Mouse (Mus musculus): ENCODE data around the gene Grik4.

Grik4 gene

DNA sequence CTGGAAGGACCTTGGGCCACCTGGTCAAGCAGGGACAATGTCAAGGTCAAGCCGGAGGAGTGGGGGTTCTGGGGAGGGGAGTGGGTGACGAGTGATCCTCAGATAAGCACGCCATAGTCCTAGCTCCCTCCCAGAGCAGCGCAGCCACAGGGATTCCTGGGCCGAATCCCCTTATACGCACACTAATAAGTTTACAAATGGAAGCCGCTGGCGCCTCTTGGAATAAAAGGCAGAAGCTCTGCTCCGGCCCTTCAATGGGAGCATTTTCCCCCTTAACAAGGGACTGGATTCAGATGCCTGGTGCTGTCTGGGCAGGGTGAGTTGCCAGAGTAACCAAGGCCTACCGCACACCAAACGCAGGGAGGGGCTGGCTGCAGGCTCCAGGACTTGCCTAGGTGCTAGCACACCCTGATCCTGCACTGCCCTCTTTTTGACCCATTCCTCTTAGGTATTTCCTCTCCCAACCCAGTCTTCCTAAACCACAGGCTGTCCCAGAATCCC, 46.2 kb downstream of the Grik4 start:
- no peak for DNase-seq (ENCODE audit: low spot score in 2 of 2)

DNA sequence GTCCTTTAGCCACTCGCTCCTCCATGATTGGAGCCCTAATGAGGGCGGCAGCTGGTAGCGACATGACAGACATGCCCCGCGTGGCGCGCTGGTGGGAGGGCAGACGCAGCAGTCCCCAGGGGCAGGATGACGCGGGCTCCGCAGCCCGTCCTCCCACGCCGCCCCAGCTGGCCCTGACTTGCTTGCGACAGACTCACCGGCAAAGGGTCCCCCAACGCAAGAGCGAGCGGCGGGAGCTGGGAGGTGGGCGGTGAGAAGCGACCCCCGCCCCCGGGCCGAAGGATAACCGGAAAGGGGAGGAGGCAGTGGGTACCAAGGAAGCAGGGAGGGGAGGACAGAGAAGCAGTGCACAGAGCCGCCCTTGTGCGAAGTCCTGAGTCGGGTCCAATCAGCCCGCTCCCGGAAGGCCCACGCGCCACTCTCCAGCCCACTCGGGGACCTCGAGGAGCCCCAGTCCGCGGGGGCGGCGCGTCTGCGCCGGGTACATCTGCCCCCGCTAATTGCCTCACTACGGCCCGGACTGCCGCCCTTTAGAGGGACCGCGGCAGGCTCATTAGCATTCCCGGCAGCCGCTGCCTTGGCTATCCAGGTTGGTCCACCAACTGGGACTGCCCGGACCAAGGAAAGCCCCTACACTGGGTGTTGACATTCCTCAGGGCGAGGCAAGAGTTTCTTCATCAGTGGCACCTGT, 46.8 kb downstream of the Grik4 start:
- DNase-seq (ENCODE audit: low spot score in 2 of 2), result peak in 1 of 2 experiments; percentile 7

DNA sequence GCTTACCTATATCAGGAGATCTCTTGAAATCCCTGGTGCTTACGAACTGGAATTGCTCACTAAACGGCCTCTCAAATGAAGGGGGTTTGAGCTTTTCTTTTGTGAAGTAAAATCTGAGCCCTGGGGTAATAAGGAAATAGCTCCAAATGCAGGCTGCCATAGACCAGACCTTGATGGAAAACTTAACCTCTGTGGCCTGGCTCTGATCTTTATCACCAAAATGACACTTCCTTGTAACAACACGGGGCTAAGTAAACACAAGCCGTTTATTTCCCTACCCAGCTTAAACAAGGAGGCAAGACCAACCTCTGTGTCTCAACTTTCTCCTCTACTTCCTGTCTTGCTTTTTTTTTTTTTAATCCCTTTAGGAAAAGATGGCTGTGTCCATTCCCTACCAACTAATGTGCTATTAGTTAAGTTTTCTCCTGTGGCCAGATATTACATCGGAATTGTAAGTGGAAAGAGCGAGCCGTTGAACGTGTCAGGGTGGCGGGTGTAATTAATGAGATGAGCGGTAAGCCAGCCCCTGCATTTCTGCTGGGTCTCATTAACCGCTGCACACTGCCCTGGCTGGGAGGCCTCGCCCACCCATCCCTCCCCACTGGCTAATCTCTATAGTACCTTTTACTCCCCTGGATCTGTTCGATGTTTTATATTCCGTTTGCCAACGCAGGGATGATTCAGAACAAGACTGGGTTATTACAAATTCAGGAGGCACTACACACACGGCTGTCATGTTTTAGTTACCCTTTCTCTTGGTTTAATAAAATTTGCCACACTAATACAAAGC, 47.7 kb downstream of the Grik4 start:
- DNase-seq (ENCODE audit: low spot score in 2 of 2), result no peak

DNA sequence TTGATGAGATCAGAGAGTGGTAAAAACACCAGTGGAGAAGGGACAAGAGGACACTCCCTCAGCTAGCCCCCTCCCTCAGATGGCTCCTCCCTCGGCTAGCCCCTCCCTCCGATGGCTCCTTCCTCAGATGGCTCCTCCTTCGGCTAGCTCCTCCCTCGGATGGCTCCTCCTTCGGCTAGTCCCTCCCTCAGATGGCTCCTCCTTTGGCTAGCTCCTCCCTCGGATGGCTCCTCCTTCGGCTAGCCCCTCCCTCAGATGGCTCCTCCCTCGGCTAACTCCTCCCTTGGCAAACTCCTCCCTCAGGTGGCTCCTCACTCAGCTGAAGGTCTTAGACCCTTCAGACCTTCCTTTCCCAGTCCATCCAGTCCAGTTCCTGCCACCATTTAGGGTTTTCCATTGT, 51.5 kb downstream of the Grik4 start:
- DNase-seq (ENCODE audit: low spot score in 2 of 2), result no peak

DNA sequence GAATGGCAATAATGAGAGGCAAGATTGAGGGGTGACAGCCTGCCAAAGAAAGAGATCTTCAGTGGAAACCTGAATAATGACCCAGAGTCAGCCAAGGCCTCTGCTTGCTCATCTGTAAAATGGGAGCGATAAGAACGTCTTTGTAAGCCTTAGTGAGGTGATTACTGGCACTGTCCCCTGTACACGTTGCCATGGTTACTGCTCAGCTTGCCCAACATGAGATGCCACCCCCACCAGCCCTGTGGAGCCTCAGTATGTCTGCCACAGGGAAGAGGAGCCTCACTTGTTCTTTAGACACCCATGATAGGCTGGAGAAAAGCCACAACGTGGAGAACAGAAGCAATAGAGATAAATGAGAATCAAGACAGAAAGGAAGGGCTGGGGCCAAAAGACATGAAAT, 56.4 kb downstream of the Grik4 start:
- no peak for DNase-seq (ENCODE audit: low spot score in 2 of 2)

DNA sequence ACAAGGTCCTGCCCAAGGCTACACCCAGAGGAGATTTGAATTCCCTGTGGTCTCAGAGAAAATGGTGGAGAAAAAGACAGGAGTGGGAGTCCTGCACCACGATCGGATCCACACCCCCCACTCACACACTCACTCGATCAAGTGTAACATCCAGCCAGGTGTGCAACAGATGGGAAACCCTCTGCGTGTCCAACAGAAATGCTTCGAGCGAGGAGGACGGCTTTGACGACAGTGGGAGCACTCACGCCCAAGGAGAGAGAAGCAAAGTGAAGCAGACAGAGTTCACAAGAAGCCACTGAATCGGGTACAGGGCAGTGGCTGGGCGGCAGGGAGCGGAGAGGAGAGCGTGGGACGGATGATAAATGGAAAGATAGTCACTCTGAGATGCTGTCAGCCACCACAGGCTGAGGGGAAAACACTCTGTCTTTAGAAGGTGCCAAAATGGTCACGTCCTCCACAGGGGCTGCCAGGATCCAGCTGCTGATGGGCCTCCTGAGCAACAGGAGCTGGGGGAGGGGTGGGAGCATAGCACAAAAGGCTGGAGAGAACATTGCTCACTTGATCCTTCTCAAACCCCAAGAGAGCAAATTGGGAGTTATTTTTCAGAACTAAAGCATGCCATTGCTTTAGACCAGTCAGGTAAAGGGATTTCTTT, 58.1 kb downstream of the Grik4 start:
- no peak for DNase-seq (ENCODE audit: low spot score in 2 of 2)

DNA sequence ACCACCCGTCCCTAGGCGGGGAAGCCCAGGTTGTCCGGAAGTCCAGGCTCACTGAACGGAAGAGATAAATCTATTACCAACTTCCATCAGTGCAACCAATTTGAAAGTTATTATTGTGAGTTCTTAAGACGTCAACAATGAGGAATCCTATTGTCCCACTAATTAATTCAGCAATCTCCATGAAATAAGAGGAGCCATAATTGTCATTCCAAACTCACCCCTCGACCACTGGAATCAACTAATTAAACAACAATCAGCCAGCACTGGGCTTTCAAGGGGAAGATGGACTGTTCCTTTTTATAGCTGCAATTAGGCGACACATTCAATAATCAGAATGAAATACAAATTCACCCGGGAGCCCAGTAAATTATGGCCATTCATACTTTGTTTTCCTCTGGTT, 58.7 kb downstream of the Grik4 start:
- DNase-seq (ENCODE audit: low spot score in 2 of 2), result no peak

DNA sequence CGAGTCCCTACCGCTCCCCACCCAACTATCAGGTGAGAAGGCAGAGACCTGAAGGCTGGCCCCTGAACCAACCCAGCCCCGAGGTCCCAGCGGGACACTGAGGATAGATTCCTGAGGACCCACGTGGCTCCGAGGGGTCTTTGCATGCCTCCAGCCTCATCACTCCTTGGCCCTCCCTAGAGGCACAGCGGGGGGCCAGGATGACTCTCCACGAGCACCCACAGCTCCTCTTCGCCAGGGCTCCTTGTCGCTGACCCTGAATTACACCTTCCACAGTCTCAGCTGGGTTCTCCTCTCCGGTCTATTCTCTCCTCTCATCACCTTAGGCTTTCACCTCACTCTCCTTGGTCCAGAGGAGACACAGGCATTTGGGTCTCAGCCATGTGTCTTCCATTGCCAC, 59.2 kb downstream of the Grik4 start:
- DNase-seq (ENCODE audit: low spot score in 2 of 2), result no peak

DNA sequence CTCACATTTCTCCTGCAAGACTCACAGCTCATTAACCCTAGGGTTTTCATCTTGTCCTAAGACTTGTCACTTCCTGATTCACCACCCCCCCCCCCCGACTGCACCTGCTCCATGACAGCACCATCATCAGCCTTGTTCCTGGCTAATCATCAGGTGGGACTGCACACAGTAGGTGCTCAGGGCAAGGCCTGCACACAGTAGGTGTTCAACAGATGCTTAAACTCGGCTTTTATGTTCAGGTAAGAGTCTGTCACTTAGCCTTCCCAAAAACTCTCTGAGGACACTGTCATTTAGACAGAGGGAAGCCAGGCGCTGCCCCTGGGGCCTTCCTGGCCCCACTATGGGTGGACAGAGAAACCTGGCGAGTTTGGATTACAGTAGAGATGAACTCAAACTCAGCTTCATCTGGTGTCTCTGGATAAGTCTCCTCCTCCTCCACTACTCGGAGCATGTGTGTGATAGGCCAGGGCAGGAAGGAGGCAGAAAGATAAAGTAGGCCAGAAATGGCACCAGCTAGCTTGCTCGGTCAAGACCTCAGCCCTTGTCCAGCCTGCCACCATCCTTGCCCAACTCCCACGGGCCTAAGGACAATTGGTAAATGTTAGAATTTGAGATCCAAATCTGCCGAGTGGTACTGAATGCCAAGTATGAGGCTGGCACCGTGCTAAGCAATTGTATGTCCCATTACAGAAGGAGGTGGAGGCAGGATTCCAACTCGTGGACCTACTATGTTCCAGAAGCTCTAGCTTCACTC, 61.1 kb downstream of the Grik4 start:
- DNase-seq (ENCODE audit: low spot score in 2 of 2), result no peak

DNA sequence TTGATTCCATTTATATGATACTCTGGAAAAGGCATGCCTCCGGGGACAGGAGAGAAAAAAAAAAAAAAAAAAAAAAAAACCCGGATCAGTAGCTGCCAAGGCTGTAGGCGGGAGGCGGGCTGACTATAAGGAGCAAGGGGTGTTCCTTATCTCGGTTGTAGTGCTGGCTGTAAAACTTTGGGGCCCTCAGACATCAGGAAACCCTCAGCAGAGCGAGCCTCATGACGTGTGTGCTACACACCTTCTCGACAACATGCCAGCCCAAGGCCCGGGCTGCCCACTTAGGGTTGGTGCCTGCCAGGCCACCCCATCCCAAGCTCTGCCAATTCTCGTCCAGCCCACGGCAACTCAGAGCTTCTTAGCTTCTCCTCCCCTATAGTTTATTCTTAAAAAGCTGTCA, 62.0 kb downstream of the Grik4 start:
- no peak for DNase-seq (ENCODE audit: low spot score in 2 of 2)

DNA sequence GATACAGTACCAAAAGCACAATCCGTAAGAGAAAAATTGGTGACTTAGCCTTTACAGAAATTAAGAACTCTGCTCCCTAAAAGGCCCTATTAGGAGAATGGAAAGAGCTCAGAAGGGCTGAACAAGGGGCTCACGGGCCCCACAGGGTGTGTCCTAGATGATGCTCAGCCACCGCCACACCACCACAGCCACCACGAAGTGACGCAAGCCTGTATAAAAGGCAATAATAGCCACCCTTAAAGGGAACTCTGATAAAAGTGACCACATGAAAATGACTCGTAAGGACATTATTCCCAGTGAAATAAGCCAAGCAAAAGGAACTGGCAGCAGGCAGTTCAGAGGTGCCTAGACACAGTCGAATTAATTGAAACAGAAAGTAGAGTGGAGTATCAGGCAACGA, 63.3 kb downstream of the Grik4 start:
- no peak for DNase-seq (ENCODE audit: low spot score in 2 of 2)

DNA sequence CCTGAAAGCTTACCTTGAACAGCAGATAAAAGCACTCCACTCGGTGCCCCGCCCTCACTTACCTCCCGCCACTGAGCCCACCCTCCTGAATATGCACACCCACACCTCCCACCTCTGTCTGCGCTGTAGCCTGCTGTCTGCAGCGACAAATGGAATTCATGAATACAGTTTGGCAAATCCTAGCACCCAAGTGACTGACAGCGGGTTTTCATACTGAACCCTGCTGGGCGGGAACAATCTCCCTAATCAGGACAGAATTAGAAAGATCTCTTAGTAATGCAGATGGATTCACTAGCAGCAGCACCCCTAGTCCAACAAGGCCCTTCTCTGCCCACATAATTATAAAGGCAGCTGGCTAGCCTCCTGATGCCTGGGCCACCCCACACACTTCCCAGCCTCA, 65.9 kb downstream of the Grik4 start:
- DNase-seq (ENCODE audit: low spot score in 2 of 2), result no peak

DNA sequence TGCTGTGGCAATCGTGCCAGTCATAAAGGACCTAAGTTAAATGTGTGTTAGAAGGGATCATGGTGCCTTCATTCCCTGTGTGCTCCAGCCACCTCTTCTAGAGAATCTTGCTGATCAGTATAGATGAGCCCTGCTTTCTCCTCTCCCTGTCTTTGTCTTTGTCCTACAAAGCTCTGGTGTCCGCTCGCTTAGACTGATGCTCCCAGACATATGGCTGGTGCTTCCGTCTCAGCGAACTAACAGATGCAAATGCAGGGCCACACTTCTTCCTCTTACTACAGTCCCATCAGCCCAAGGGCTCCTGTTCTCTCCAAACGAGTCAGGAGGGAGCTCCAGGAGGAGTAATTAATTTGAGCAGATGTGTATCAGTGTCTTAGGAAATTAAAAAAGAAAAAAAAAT, 71.4 kb downstream of the Grik4 start:
- DNase-seq (ENCODE audit: low spot score in 2 of 2), result no peak

DNA sequence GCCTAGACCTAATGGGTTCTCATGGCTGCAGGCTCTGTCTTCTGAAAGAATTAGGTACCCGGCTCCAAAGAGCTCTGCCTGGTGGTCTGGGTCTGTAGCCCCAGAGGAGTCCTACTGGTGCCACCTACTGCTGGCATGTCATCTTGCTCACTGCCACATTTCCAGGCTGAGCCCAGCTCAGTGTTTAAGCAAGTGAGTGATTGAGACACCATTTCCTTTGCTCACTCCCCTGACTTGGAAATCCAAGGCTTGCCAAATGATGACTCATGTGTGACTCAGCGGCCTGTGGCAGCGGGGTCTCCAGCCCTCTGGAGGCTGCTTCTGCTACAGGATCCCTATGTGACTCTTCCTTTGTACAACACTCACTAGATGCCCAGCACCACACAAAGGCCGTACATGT, 72.6 kb downstream of the Grik4 start:
- no peak for DNase-seq (ENCODE audit: low spot score in 2 of 2)

DNA sequence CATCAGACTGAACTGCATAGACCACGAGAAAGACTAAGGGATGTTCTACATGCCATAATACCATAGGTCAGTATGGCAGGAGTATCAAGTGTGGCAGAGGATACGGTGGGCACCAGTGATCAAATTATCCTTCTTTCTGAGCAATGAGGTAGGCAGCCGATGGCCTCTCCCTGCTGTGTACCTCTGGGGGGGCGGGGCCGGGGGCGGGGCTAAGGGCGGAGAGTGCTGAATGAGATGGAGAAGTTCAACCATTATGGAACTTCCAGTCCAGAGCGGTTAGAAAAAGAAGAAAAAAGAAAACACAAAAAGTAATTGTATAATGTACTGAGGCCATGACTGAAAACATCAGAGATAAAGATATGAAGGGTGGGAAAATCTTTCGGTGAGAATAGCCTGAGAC, 74.0 kb downstream of the Grik4 start:
- no peak for DNase-seq (ENCODE audit: low spot score in 2 of 2)

DNA sequence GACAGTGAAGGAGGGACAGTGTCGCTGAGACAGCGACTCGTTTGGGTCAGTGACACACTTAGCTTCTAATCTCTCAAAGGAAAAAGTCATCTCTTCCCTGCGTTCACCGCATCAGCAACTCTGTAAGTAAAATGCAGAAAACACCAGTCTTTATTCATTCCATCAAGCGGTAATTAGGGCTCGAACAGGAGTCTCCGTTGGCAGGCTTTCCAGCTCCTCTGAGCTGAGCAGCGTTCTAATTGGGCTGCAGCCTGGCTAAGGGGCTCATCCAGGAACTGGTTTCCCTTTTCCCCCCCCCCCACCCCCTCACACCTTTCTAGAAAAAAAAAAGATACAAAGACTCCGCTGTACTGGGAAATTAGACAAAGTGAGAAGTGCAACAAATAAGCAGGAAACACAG, 75.8 kb downstream of the Grik4 start:
- DNase-seq (ENCODE audit: low spot score in 2 of 2), result no peak

DNA sequence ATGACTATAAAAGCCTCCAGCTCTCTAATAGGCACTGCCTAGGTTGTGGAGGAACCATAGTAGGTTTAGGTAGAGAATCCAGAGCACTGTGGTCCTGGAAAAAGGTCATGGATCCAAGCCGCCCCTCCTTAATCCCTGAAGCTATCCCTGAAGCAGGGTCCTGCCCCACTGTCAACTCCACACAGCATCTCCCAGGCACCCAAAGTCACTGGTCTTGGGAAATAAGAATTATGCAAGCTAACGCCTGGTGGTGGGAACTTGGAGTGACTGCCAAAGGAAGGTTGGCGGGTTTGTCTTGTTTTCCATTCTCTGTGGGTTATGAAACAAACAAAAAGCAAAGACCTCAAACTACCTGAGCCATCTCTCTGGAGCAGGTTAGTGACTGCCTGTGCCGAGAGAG, 77.6 kb downstream of the Grik4 start:
- no peak for DNase-seq (ENCODE audit: low spot score in 2 of 2)

DNA sequence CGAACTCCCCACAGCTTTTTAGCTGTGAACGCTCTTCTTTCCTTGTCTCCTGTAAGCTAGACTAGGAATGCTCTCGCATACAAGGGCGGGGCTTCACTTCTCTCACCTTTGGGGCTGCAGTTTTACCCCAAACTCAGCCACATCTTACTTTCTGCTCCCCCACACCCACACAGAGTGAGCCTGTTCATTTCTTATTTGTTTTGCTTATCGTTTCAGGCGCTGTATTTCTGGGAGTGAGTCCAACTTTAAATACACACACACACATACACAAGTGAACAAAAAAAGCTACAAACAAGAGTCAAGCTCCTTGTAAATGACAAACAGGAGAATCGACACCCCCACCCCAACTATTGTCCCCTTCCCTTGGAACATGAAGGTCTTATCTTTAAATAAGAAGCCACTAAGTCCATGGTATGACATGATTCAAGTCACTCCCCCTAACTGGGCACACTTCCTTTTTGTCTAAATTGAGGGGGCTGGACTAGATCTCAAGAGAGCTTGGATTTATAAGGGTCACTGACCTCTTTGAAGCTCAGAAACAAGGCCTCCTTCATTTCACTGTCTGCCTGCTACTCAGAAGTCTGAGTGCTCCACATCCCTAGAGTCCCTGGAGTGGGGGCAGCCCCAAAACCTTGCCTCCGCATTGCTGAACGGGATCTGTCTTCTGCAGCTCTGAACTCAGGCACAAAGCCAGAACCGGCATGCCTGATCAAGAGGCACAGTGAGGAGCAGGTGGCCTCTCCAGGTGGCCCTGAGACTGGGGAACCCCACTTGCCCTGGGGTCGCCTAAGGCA, 79.1 kb downstream of the Grik4 start:
- DNase-seq (ENCODE audit: low spot score in 2 of 2), result no peak

DNA sequence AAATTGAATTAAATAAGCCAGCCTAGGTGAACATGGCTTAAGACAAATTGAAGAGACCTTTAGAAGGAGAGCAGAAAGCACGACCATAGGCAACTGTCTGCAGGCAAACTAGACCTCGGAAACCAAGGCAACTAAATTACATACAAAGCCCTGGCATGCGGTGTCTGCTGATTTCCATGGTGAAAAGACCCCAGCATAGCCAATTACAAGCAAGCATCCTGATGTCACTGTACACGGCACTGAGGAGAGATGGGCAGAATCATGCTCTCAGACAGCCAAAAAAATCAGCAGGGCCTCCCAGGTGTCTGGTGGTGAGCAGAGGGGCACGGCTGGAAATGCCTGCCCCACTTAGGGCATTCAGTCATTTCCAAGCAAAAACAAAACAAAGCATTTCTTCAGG, 80.9 kb downstream of the Grik4 start:
- no peak for DNase-seq (ENCODE audit: low spot score in 2 of 2)

DNA sequence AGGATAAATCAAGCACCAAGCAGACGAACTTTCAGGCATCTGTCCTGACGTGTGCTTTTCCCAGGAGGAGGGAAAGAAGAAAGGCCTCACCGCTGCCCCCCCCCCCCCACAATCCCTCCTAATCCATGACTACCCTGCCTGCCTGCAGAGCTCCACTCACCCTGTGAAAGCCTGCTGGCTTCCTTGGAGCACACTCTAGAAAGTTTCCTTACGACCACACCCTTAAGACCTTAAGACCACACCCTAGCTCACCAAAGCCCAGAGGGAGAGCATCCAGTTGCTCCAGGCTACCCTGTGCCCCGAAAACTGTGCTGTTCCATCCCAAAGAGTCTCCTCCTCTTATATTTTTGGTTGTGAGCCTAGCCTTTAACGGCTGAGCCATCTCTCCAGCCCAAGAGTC, 82.6 kb downstream of the Grik4 start:
- no peak for DNase-seq (ENCODE audit: low spot score in 2 of 2)

DNA sequence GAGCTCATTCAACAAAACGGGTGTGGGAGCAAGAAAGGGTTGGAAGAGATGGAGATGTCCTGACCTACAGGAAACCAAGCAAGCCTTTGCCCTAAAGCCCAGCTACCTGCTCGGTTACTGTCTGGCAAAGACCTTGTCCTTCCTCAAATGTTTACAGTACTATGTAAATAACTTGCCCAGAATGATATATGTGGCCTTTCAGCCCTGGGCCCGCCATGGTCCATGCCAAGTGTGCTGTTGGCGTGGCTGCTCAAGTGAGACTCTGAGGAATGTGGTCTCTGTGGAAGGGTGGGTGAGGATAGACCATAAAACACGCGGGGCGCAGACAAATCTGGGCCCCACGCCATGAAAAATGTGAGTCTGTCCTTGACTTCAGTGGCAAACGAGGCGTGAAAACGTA, 83.1 kb downstream of the Grik4 start:
- DNase-seq (ENCODE audit: low spot score in 2 of 2), result no peak

All from spleen, postnatal 14 days (tissue).